In the genomic region with DNA sequence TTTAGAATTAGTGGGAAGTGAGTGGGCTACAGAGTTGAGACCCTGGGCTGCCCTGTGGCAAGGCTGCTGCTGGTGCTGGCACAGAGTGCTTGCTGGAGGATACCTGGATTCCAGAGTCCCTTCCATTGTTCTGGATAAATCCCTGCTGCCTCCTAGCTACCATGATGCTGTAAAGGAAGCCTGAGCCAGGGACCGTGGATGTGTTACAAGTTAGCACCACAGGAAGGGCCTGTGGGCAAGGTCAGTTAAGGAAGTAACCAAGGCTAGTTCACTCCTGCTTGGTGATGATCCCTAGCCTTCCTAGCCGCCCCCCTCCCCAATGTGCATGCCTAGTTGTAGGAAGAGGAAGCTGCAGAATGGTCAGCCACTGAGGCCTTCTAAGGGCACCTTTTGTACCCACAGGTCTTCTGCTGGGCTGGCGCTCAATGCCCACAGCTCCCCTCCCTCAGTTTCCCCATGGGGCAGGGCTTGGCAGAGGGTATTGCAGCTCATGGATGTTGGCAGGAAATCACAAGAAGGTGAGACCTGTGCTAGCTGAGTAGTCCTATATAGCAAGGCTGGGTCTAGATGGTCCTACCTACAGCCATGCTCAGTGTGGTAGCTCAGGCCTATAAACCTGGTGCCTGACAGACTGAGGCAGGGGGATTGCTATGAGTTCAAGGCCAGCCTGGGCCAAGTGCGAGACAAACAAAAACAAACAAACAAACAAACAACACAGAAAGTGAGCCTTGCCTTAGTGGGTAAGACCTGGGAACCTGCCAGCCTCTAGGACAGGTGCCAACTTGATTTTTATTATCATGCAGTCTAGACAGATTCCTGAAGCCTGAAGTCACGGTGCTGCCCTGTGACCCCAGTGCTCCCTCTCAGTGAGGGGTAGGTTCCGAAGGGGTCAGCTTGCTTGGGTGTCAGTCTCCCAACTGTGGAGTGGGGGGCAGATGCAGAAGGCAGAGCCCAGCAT, we compare ENCODE assay signal across 9 mouse cellular contexts. TPM values are rescaled to one million over a fixed set of nuclear protein-coding genes. Genes with fewer than 3 reads are reported as not detected.
A peak's percentile ranks its signal among the peaks of the same experiment; 100 is the strongest.
DNase-seq lines count a peak whose midpoint lies in the region; ATAC-seq and TF ChIP-seq lines count a peak whose summit lies in the region.
"Had no signal": no experiment of that assay in that cellular context is flagged by ENCODE, and none has a peak within 500 bp of the region (broad histone marks: within the 10 kb centered on the region; RNA-seq: fewer than 3 reads in every experiment).

No protein-coding gene starts in this region.

- H3K27me3 ChIP-seq in megakaryocyte, embryonic 14.5 days (replicated peaks) = no peaks in the 10 kb centered on the region

- TF ChIP-seq CTCF in lung, adult 2 months (IDR thresholded peaks at IDR 0.05; ENCODE audit: insufficient read depth, low read length) = no peak

- TF ChIP-seq POLR2A in lung, adult 2 months (IDR thresholded peaks at IDR 0.05; ENCODE audit: borderline replicate concordance, extremely low read depth, low read depth, low read length) = no peak

- peaks cover 100% of the 10 kb centered on the region for H3K4me1 ChIP-seq in megakaryocyte, embryonic 14.5 days
- peaks cover 42% of the 10 kb centered on the region for H3K4me1 ChIP-seq in lung, adult 2 months (ENCODE audit: control insufficient read depth, insufficient read depth, low read length)

- DNase-seq in adrenal gland, adult (ENCODE audit: inconsistent age in 2 of 2, low spot score in 1 of 2) = peak; percentile 64 to 78
- no peak for DNase-seq in adrenal gland, adult 18-20 months (ENCODE audit: low spot score in 2 of 2)
- peak; percentile 88 to 90 for DNase-seq in kidney, adult 8-10 months
- DNase-seq in retina, postnatal 1 day = peak; percentile 45
- DNase-seq in right cerebral cortex, adult 18-20 months = no peak
- no peak for DNase-seq in lung, adult 2 months

- no peak for ATAC-seq in megakaryocyte, adult 5-6 weeks (ENCODE audit: poor library complexity, severe bottlenecking)

- H3K4me3 ChIP-seq in megakaryocyte, embryonic 14.5 days (replicated peaks) = peak overlapping the region; percentile 87
- no peak overlapping the region for H3K4me3 ChIP-seq in lung, adult 2 months (replicated peaks; ENCODE audit: extremely low read depth, low read depth, low read length)

- H3K36me3 ChIP-seq in megakaryocyte, embryonic 14.5 days (replicated peaks; ENCODE audit: low read length) = peaks cover 96% of the 10 kb centered on the region

- no peaks in the 10 kb centered on the region for H3K9me3 ChIP-seq in megakaryocyte, embryonic 14.5 days

- 49% methylated on average over 6 of the region's 6 CpGs for WGBS in lung, adult 2 months

RNA-seq across cellular contexts. Expression of gene Adgrg3, which starts 20.3 kb away (rescaled TPM):
- 1 to 10 TPM; 2.1 to 2.2 TPM for total RNA-seq in adrenal gland, adult 18-20 months (2021)
- 111 and 126 TPM in 2 replicates for polyA plus RNA-seq in megakaryocyte, embryonic 14.5 days (2012; ENCODE audit: insufficient read depth, low replicate concordance)
- 15.5 and 21.6 TPM in 2 replicates for total RNA-seq in megakaryocyte, adult 5-6 weeks (2015)
- total RNA-seq in megakaryocyte, adult 5-6 weeks (2017) = 28.8 and 38.7 TPM in 2 replicates
- polyA plus RNA-seq in lung, adult 2 months (2012; rRNA removed) = 15.4 and 18.9 TPM in 2 replicates

RNA-seq across cellular contexts. Expression of gene Adgrg1, which starts 22.6 kb away (rescaled TPM):
- 10 to 100 TPM; 24.1 to 43.3 TPM for total RNA-seq in adrenal gland, adult 18-20 months (2021)
- 388 and 1,147 TPM in 2 replicates for polyA plus RNA-seq in megakaryocyte, embryonic 14.5 days (2012; ENCODE audit: insufficient read depth, low replicate concordance)
- 7.3 and 7.8 TPM in 2 replicates for total RNA-seq in megakaryocyte, adult 5-6 weeks (2015)
- total RNA-seq in megakaryocyte, adult 5-6 weeks (2017) = 2.8 and 14.0 TPM in 2 replicates
- 192 and 233 TPM in 2 replicates for polyA plus RNA-seq in lung, adult 2 months (2012; rRNA removed)

RNA-seq across cellular contexts. Expression of gene Drc7, which starts 57.7 kb away (rescaled TPM):
- not detected for total RNA-seq in adrenal gland, adult 18-20 months (2021)
- 0.51 TPM in 1 of 2 replicates, not detected in the other for polyA plus RNA-seq in megakaryocyte, embryonic 14.5 days (2012; ENCODE audit: insufficient read depth, low replicate concordance)
- total RNA-seq in megakaryocyte, adult 5-6 weeks (2015) = 0.38 and 0.52 TPM in 2 replicates
- total RNA-seq in megakaryocyte, adult 5-6 weeks (2017) = 0.18 and 0.33 TPM in 2 replicates
- 14.0 and 18.5 TPM in 2 replicates for polyA plus RNA-seq in lung, adult 2 months (2012; rRNA removed)
- polyA plus RNA-seq: macrophage had no signal

Comparison
In these comparisons a context has a peak if more than half of its experiments do, and no peak if none do; other contexts are left out.
1. DNase-seq: peak in adrenal gland, adult (2 of 2), kidney, adult 8-10 months (2 of 2) and retina, postnatal 1 day (single experiment); none in adrenal gland, adult 18-20 months (0 of 2), right cerebral cortex, adult 18-20 months (single experiment) and lung, adult 2 months (single experiment).
2. RNA of gene Adgrg3, which starts 20.3 kb away (total RNA-seq): 15.5 to 38.7 TPM in megakaryocyte, adult 5-6 weeks; 2.1 to 2.2 TPM in adrenal gland, adult 18-20 months; every median in the first group is over 4 times any median in the second.